Mouse (Mus musculus): Measurements from ENCODE around the gene Agbl4.

DNA sequence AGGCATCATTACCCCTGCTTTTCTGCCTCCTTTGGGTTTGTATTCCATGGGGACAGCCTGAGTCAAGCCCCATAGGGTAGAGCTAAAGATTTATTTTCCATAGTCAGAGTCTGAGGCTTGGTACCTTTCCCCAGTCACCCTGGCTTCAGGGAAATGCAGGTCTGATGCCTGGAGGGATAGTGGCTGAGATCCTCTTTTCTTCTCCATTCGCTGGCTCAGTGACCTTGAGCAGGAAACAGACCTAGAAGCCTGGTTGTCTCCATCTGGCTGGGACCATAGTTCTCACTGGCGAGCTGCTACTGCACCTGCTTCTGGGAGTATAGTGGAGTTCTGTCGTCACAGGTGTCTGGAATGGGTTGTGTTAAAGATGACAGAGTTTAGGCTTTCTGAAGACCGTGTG, 1132.5 kb downstream of the Agbl4 start:
- no peak for TF ChIP-seq CTCF (IDR thresholded peaks at IDR 0.05; ENCODE audit: extremely low read depth, insufficient read depth, low read length)
- no peak for TF ChIP-seq POLR2A (IDR thresholded peaks at IDR 0.05; ENCODE audit: extremely low read depth, insufficient read depth, low read length)

Data from cortical plate, adult 2 months (tissue).